Mouse (Mus musculus): ENCODE data around the gene Ap1m2. TPM values are rescaled to one million over a fixed set of nuclear protein-coding genes. Genes with fewer than 3 reads are reported as not detected.
A peak's percentile ranks its signal among the peaks of the same experiment; 100 is the strongest.

The Ap1m2 gene
- total and polyA plus RNA-seq, 3 experiments: 0.73 to 1.0 TPM; not detected in 1

GRCm38 (mm10) chr9:21286753-21287152 is 25.4 kb downstream of the Ap1m2 start:
- H3K9ac ChIP-seq (ENCODE audit: control insufficient read depth, low read depth, low read length, poor library complexity, severe bottlenecking): peak overlapping the region; percentile 75
- H3K9me3 ChIP-seq (replicated peaks; ENCODE audit: insufficient read depth, low read length): no peaks in the 10 kb centered on the region
- H3K4me1 ChIP-seq (ENCODE audit: control insufficient read depth in 1 of 2, insufficient read depth in 2 of 2, low read length in 2 of 2): peaks cover 23 to 25% of the 10 kb centered on the region in 2 experiments
- no peaks in the 10 kb centered on the region for H3K27me3 ChIP-seq (ENCODE audit: control insufficient read depth in 1 of 2, insufficient read depth in 2 of 2, low read length in 2 of 2)
- DNase-seq (ENCODE audit: low read depth, low spot score): peak; percentile 83
- H3K4me3 ChIP-seq (ENCODE audit: control insufficient read depth in 1 of 2, insufficient read depth in 1 of 2, low read depth in 2 of 2, low read length in 2 of 2): peak overlapping the region; percentile 69 to 71
- TF ChIP-seq TAL1 (IDR thresholded peaks at IDR 0.05; ENCODE audit: low read length) (peak; percentile 36; the same call in 1 of the 2 replicates), RAD21 (IDR thresholded peaks at IDR 0.05; ENCODE audit: low read depth, low read length) (no peak), MAFK (IDR thresholded peaks at IDR 0.05; ENCODE audit: borderline replicate concordance, low read depth, low read length) (no peak), SMC3 (IDR thresholded peaks at IDR 0.05; ENCODE audit: low read depth, low read length) (no peak), NRF1 (IDR thresholded peaks at IDR 0.05; ENCODE audit: insufficient read depth, low read depth, low read length, poor library complexity, severe bottlenecking) (no peak), TBP (IDR thresholded peaks at IDR 0.05; ENCODE audit: low read depth, low read length) (0 out of 2 replicates have a peak, but pooled peaks have one; percentile 33), MAX (IDR thresholded peaks at IDR 0.05; ENCODE audit: low read length) (no peak), GATA1 (IDR thresholded peaks at IDR 0.05; ENCODE audit: low read depth, low read length) (peak; percentile 81), UBTF (IDR thresholded peaks at IDR 0.05; ENCODE audit: borderline replicate concordance, insufficient read depth, low read depth, low read length) (no peak), POLR2A (IDR thresholded peaks at IDR 0.05; ENCODE audit: control insufficient read depth in 1 of 2, insufficient read depth in 1 of 2, low read depth in 1 of 2, low read length in 2 of 2, poor library complexity in 1 of 2) (no peak; a peak in 1 of 4 replicates), SIN3A (IDR thresholded peaks at IDR 0.05; ENCODE audit: low read length) (no peak)
- peak overlapping the region; percentile 85 for H3K27ac ChIP-seq (ENCODE audit: control insufficient read depth, low read depth, low read length)
- H3K36me3 ChIP-seq (ENCODE audit: control insufficient read depth in 1 of 2, insufficient read depth in 2 of 2, low read length in 2 of 2): peaks cover 25 to 35% of the 10 kb centered on the region in 2 experiments
- peaks cover 51% of the 10 kb centered on the region for H3K79me2 ChIP-seq (ENCODE audit: control insufficient read depth, insufficient read depth, low read length, poor library complexity)

GRCm38 (mm10) chr9:21283994-21284393 is 28.1 kb downstream of the Ap1m2 start:
- TF ChIP-seq ELF1 (IDR thresholded peaks at IDR 0.05; ENCODE audit: low read depth, low read length): no peak
- peak in 1 of 2 experiments; percentile 40; a peak in 1 of 4 replicates for TF ChIP-seq POLR2A (IDR thresholded peaks at IDR 0.05; ENCODE audit: control insufficient read depth in 1 of 2, insufficient read depth in 1 of 2, low read depth in 1 of 2, low read length in 2 of 2, poor library complexity in 1 of 2)
- no peak for TF ChIP-seq MAFK (IDR thresholded peaks at IDR 0.05; ENCODE audit: borderline replicate concordance, low read depth, low read length)

GRCm38 (mm10) chr9:21283591-21283990 is 28.5 kb downstream of the Ap1m2 start:
- Histone ChIP-seq H3K36me3 (ENCODE audit: control insufficient read depth in 1 of 2, insufficient read depth in 2 of 2, low read length in 2 of 2) (peaks cover 18 to 48% of the 10 kb centered on the region in 2 experiments), H3K9me3 (replicated peaks; ENCODE audit: insufficient read depth, low read length) (no peaks in the 10 kb centered on the region), H3K4me3 (ENCODE audit: control insufficient read depth in 1 of 2, insufficient read depth in 1 of 2, low read depth in 2 of 2, low read length in 2 of 2) (no peak overlapping the region), H3K9ac (ENCODE audit: control insufficient read depth, low read depth, low read length, poor library complexity, severe bottlenecking) (no peak overlapping the region), H3K79me2 (ENCODE audit: control insufficient read depth, insufficient read depth, low read length, poor library complexity) (peaks cover 27% of the 10 kb centered on the region), H3K4me1 (ENCODE audit: control insufficient read depth in 1 of 2, insufficient read depth in 2 of 2, low read length in 2 of 2) (peaks cover 11 to 12% of the 10 kb centered on the region in 2 experiments), H3K27ac (ENCODE audit: control insufficient read depth, low read depth, low read length) (no peak overlapping the region), H3K27me3 (ENCODE audit: control insufficient read depth in 1 of 2, insufficient read depth in 2 of 2, low read length in 2 of 2) (no peaks in the 10 kb centered on the region)
- TF ChIP-seq CTCF (IDR thresholded peaks at IDR 0.05 in 2 of 3, conservative IDR thresholded peaks at IDR 0.05 in 1 of 3; ENCODE audit: control insufficient read depth in 1 of 3, insufficient read depth in 1 of 3, low read depth in 2 of 3, low read length in 3 of 3, poor library complexity in 1 of 3, severe bottlenecking in 1 of 3): peak in 1 of 3 experiments; percentile 58; a peak in 2 of 6 replicates
- TF ChIP-seq JUND (IDR thresholded peaks at IDR 0.05; ENCODE audit: low read depth, low read length): no peak
- peak; percentile 69 for DNase-seq (ENCODE audit: low read depth, low spot score)

More at GRCm38 (mm10) chr9:21283994-21284393, 28.1 kb downstream of the Ap1m2 start:
- H3K4me3 ChIP-seq (ENCODE audit: control insufficient read depth in 1 of 2, insufficient read depth in 1 of 2, low read depth in 2 of 2, low read length in 2 of 2): no peak overlapping the region
- no peaks in the 10 kb centered on the region for H3K9me3 ChIP-seq (replicated peaks; ENCODE audit: insufficient read depth, low read length)
- H3K4me1 ChIP-seq (ENCODE audit: control insufficient read depth in 1 of 2, insufficient read depth in 2 of 2, low read length in 2 of 2): peaks cover 15% of the 10 kb centered on the region in 2 experiments
- peaks cover 22 to 46% of the 10 kb centered on the region in 2 experiments for H3K36me3 ChIP-seq (ENCODE audit: control insufficient read depth in 1 of 2, insufficient read depth in 2 of 2, low read length in 2 of 2)
- no peak overlapping the region for H3K9ac ChIP-seq (ENCODE audit: control insufficient read depth, low read depth, low read length, poor library complexity, severe bottlenecking)
- peaks cover 30% of the 10 kb centered on the region for H3K79me2 ChIP-seq (ENCODE audit: control insufficient read depth, insufficient read depth, low read length, poor library complexity)
- DNase-seq (ENCODE audit: low read depth, low spot score): no peak
- no peak overlapping the region for H3K27ac ChIP-seq (ENCODE audit: control insufficient read depth, low read depth, low read length)
- H3K27me3 ChIP-seq (ENCODE audit: control insufficient read depth in 1 of 2, insufficient read depth in 2 of 2, low read length in 2 of 2): no peaks in the 10 kb centered on the region
